In genomic region chr14:32903203-32903602, GRCm38 (mm10) we compare ENCODE assay signal across 21 mouse cellular contexts. TPM values are rescaled to one million over a fixed set of nuclear protein-coding genes. Genes with fewer than 3 reads are reported as not detected.
DNase-seq lines count a peak whose midpoint lies in the region; ATAC-seq and TF ChIP-seq lines count a peak whose summit lies in the region.
"Had no signal": no experiment of that assay in that cellular context is flagged by ENCODE, and none has a peak within 500 bp of the region (broad histone marks: within the 10 kb centered on the region; RNA-seq: fewer than 3 reads in every experiment).

No protein-coding gene starts in this region.

- H3K9ac ChIP-seq in intestine, embryonic 15.5 days = no peak overlapping the region
- no peak overlapping the region for H3K9ac ChIP-seq in intestine, postnatal 0 days (ENCODE audit: low read depth, low read length)
- no peak overlapping the region for H3K9ac ChIP-seq in liver, embryonic 12.5 days
- no peak overlapping the region for H3K9ac ChIP-seq in liver, embryonic 16.5 days (ENCODE audit: low read depth, low read length)
- H3K9ac ChIP-seq: embryonic facial prominence, embryonic 15.5 days; forebrain, embryonic 12.5 days; hindbrain, embryonic 12.5 days had no signal

- no peak for DNase-seq in embryo, embryonic 10 days (ENCODE audit: low spot score)
- no peak for DNase-seq in spleen, postnatal 36 days (ENCODE audit: low spot score in 2 of 2)
- DNase-seq: adrenal gland, adult 2 months; adrenal gland, postnatal 25 days; cerebellum, adult 2 months; cerebellum, postnatal 10 days; embryo, embryonic 11 days; gastrocnemius, postnatal 14 days; heart, postnatal 10 days; heart, postnatal 4 days had no signal

- no peaks in the 10 kb centered on the region for H3K4me1 ChIP-seq in intestine, embryonic 15.5 days (replicated peaks)
- H3K4me1 ChIP-seq in intestine, postnatal 0 days (replicated peaks; ENCODE audit: control insufficient read depth, insufficient read depth, low read length) = no peaks in the 10 kb centered on the region
- H3K4me1 ChIP-seq in liver, embryonic 12.5 days = no peaks in the 10 kb centered on the region
- H3K4me1 ChIP-seq in liver, embryonic 16.5 days (ENCODE audit: control insufficient read depth, low read depth, low read length) = no peaks in the 10 kb centered on the region
- H3K4me1 ChIP-seq: embryonic facial prominence, embryonic 15.5 days; forebrain, embryonic 12.5 days; hindbrain, embryonic 12.5 days had no signal

- no peaks in the 10 kb centered on the region for H3K27me3 ChIP-seq in intestine, embryonic 15.5 days (replicated peaks)
- H3K27me3 ChIP-seq in intestine, postnatal 0 days (replicated peaks; ENCODE audit: control insufficient read depth, insufficient read depth, low read length) = no peaks in the 10 kb centered on the region
- no peaks in the 10 kb centered on the region for H3K27me3 ChIP-seq in liver, embryonic 12.5 days (replicated peaks)
- H3K27me3 ChIP-seq in liver, embryonic 16.5 days (ENCODE audit: control insufficient read depth, insufficient read depth, low read depth, low read length) = no peaks in the 10 kb centered on the region
- H3K27me3 ChIP-seq: embryonic facial prominence, embryonic 15.5 days; forebrain, embryonic 12.5 days; hindbrain, embryonic 12.5 days had no signal

- H3K36me3 ChIP-seq in intestine, embryonic 15.5 days = no peaks in the 10 kb centered on the region
- H3K36me3 ChIP-seq in intestine, postnatal 0 days (ENCODE audit: control insufficient read depth, insufficient read depth) = no peaks in the 10 kb centered on the region
- no peaks in the 10 kb centered on the region for H3K36me3 ChIP-seq in liver, embryonic 12.5 days
- no peaks in the 10 kb centered on the region for H3K36me3 ChIP-seq in liver, embryonic 16.5 days (ENCODE audit: control insufficient read depth, insufficient read depth)
- H3K36me3 ChIP-seq: forebrain, embryonic 12.5 days; hindbrain, embryonic 12.5 days had no signal

- WGBS in intestine, embryonic 15.5 days = 26% methylated on average over 3 of the region's 3 CpGs
- WGBS in intestine, postnatal 0 days = 17% methylated on average over 3 of the region's 3 CpGs
- WGBS in liver, embryonic 12.5 days (ENCODE audit: insufficient replicate concordance) = 65% methylated on average over 3 of the region's 3 CpGs
- WGBS in liver, embryonic 16.5 days (ENCODE audit: insufficient replicate concordance) = 49% methylated on average over 3 of the region's 3 CpGs

- no peak overlapping the region for H3K4me2 ChIP-seq in intestine, embryonic 15.5 days (replicated peaks)
- no peak overlapping the region for H3K4me2 ChIP-seq in intestine, postnatal 0 days (replicated peaks; ENCODE audit: low read depth)
- no peak overlapping the region for H3K4me2 ChIP-seq in liver, embryonic 12.5 days
- no peak overlapping the region for H3K4me2 ChIP-seq in liver, embryonic 16.5 days (ENCODE audit: low read depth, low read length)
- H3K4me2 ChIP-seq: embryonic facial prominence, embryonic 15.5 days; forebrain, embryonic 12.5 days; hindbrain, embryonic 12.5 days had no signal

- no peak for TF ChIP-seq CTCF in intestine, postnatal 0 days (IDR thresholded peaks at IDR 0.05; ENCODE audit: low read depth)

- H3K27ac ChIP-seq in intestine, embryonic 15.5 days = no peak overlapping the region
- H3K27ac ChIP-seq in intestine, postnatal 0 days (ENCODE audit: low read depth, low read length) = no peak overlapping the region
- peak overlapping the region; percentile 65; the same call in 1 of the 2 replicates for H3K27ac ChIP-seq in liver, embryonic 12.5 days
- H3K27ac ChIP-seq in liver, embryonic 16.5 days (ENCODE audit: low read length) = peak overlapping the region; percentile 63
- H3K27ac ChIP-seq: embryonic facial prominence, embryonic 15.5 days; forebrain, embryonic 12.5 days; hindbrain, embryonic 12.5 days had no signal

- no peaks in the 10 kb centered on the region for H3K9me3 ChIP-seq in intestine, embryonic 15.5 days
- H3K9me3 ChIP-seq in intestine, postnatal 0 days (ENCODE audit: control insufficient read depth) = no peaks in the 10 kb centered on the region
- no peaks in the 10 kb centered on the region for H3K9me3 ChIP-seq in liver, embryonic 12.5 days (replicated peaks)
- H3K9me3 ChIP-seq in liver, embryonic 16.5 days (replicated peaks; ENCODE audit: control insufficient read depth, low read length) = no peaks in the 10 kb centered on the region
- H3K9me3 ChIP-seq: embryonic facial prominence, embryonic 15.5 days; forebrain, embryonic 12.5 days; hindbrain, embryonic 12.5 days had no signal

- ATAC-seq in intestine, embryonic 15.5 days = peak; percentile 63; the same call in 1 of the 2 replicates
- ATAC-seq in intestine, postnatal 0 days = no peak
- ATAC-seq in liver, embryonic 12.5 days = peak; percentile 77
- peak; percentile 87 for ATAC-seq in liver, embryonic 16.5 days (ENCODE audit: low read depth)
- no peak for ATAC-seq in CD4-positive, CD25-positive, alpha-beta regulatory T cell, adult 4 months
- ATAC-seq: forebrain, embryonic 16.5 days; hindbrain, embryonic 16.5 days had no signal

- H3K4me3 ChIP-seq in intestine, embryonic 15.5 days (replicated peaks) = no peak overlapping the region
- no peak overlapping the region for H3K4me3 ChIP-seq in intestine, postnatal 0 days (ENCODE audit: low read depth, low read length)
- H3K4me3 ChIP-seq in liver, embryonic 12.5 days = no peak overlapping the region
- no peak overlapping the region for H3K4me3 ChIP-seq in liver, embryonic 16.5 days (ENCODE audit: low read depth, low read length)
- H3K4me3 ChIP-seq: embryonic facial prominence, embryonic 15.5 days; erythroblast, embryonic 14.5 days; forebrain, embryonic 12.5 days; hindbrain, embryonic 12.5 days had no signal

RNA-seq across cellular contexts. Expression of gene Vstm4, which starts 46.6 kb away (rescaled TPM):
- polyA plus RNA-seq in intestine, embryonic 15.5 days (2015; fragmentation: Nextera tagmentation; extraction: Ambion mirVana) = 25.2 and 26.7 TPM in 2 replicates
- polyA plus RNA-seq in intestine, postnatal 0 days (2015; fragmentation: Nextera tagmentation; extraction: Ambion mirVana) = 13.1 and 13.5 TPM in 2 replicates
- polyA plus RNA-seq in liver, embryonic 12.5 days (2016; fragmentation: Nextera tagmentation; extraction: Ambion mirVana) = 3.9 and 4.4 TPM in 2 replicates
- polyA plus RNA-seq in liver, embryonic 16.5 days (2015; fragmentation: Nextera tagmentation; extraction: Ambion mirVana) = 4.9 and 6.4 TPM in 2 replicates
- polyA plus RNA-seq in CD4-positive, CD25-positive, alpha-beta regulatory T cell, adult 4 months (2017; shearing (Covaris generic)) = not detected
- polyA plus RNA-seq: erythroblast, embryonic 14.5 days had no signal

Comparison
In these comparisons a context has a peak if more than half of its experiments do, and no peak if none do; other contexts are left out.
1. ATAC-seq: peak in intestine, embryonic 15.5 days (single experiment), liver, embryonic 12.5 days (single experiment) and liver, embryonic 16.5 days (single experiment); none in intestine, postnatal 0 days (single experiment) and CD4-positive, CD25-positive, alpha-beta regulatory T cell, adult 4 months (single experiment).
2. H3K27ac ChIP-seq: peak in liver, embryonic 12.5 days (single experiment) and liver, embryonic 16.5 days (single experiment); none in intestine, embryonic 15.5 days (single experiment) and intestine, postnatal 0 days (single experiment).